In the genomic region with DNA sequence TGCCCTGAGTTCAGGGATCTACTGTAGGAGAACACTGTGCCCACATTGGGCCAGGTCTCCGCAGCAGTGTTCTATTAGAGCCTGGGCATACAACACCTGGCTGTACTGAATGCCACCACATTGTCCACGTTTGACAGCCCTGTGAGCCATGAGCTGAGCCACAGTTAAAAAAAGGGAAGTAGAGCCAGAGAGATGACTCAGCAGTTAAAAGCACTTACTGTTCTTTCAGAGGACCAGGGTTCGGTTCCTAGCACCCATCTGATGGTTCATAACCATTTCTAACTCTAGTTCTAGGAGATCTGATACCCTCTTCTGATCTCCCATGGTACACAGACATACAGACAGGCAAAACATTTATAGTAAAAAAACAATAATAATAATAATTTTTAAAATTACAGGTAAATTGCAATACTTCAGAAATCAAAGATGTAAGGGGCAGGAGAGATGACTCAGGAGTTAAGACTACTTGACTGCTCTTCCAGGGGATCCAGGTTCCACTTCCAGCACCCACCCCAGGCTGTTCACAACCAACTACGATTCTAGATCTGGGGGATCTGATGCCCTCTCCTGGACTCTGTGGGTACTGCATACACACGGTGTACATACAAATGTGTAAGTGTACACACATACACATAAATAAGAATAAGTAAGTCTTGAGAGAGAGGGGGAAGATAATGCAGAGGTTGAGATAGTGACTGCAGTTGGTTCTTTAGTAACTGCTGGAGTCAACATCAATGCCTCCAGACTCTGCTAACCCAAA, we compare ENCODE assay signal across 19 mouse cellular contexts. TPM values are rescaled to one million over a fixed set of nuclear protein-coding genes. Genes with fewer than 3 reads are reported as not detected.
DNase-seq lines count a peak whose midpoint lies in the region; ATAC-seq and TF ChIP-seq lines count a peak whose summit lies in the region.
"Had no signal": no experiment of that assay in that cellular context is flagged by ENCODE, and none has a peak within 500 bp of the region (broad histone marks: within the 10 kb centered on the region; RNA-seq: fewer than 3 reads in every experiment).

No protein-coding gene starts in this region.

- H3K27me3 ChIP-seq in heart, adult 2 months (ENCODE audit: control insufficient read depth, insufficient read depth, low read length), result no peaks in the 10 kb centered on the region
- H3K27me3 ChIP-seq in liver, embryonic 14.5 days (ENCODE audit: control insufficient read depth, insufficient read depth, low read length), result no peaks in the 10 kb centered on the region
- H3K27me3 ChIP-seq in liver, embryonic 12.5 days (replicated peaks), result peaks cover 38% of the 10 kb centered on the region
- H3K27me3 ChIP-seq in E14TG2a.4 (ENCODE audit: insufficient read depth, low read length), result no peaks in the 10 kb centered on the region
- H3K27me3 ChIP-seq: hindbrain, embryonic 15.5 days had no signal

- TF ChIP-seq POLR2A in heart, adult 2 months (IDR thresholded peaks at IDR 0.05; ENCODE audit: insufficient read depth, low read depth, low read length), result no peak
- no peak for TF ChIP-seq POLR2A in brain, embryonic 14.5 days (IDR thresholded peaks at IDR 0.05; ENCODE audit: borderline replicate concordance, extremely low read depth, insufficient read depth, insufficient read length, poor library complexity, severe bottlenecking)

- DNase-seq in heart, adult 2 months, result no peak
- DNase-seq in heart, postnatal 36 days, result no peak
- no peak for DNase-seq in liver, embryonic 14.5 days (ENCODE audit: low read depth in 3 of 3, low spot score in 3 of 3)
- no peak for DNase-seq in brain, embryonic 14.5 days (ENCODE audit: low read depth)
- no peak for DNase-seq in spleen, postnatal 14 days (ENCODE audit: low spot score in 2 of 2)
- no peak for DNase-seq in spleen, postnatal 4 days (ENCODE audit: low spot score in 2 of 2)
- DNase-seq: adrenal gland, postnatal 25 days; cerebellum, adult 8-10 months; gastrocnemius, postnatal 14 days; lung, postnatal 4 days; retina, postnatal 1 day; right cerebral cortex, postnatal 4 days; thymus, adult 18-20 months had no signal

- no peak overlapping the region for H3K4me3 ChIP-seq in heart, adult 2 months
- H3K4me3 ChIP-seq in liver, embryonic 14.5 days (ENCODE audit: insufficient read depth in 1 of 2, low read depth in 2 of 2, low read length in 2 of 2), result no peak overlapping the region
- H3K4me3 ChIP-seq in liver, embryonic 12.5 days, result no peak overlapping the region
- H3K4me3 ChIP-seq in E14TG2a.4 (replicated peaks; ENCODE audit: low read length), result no peak overlapping the region
- H3K4me3 ChIP-seq: hindbrain, embryonic 15.5 days; liver, embryonic 15.5 days; midbrain, embryonic 10.5 days had no signal

- no peak overlapping the region for H3K27ac ChIP-seq in heart, adult 2 months
- H3K27ac ChIP-seq in liver, embryonic 14.5 days, result no peak overlapping the region
- no peak overlapping the region for H3K27ac ChIP-seq in liver, embryonic 12.5 days
- H3K27ac ChIP-seq: hindbrain, embryonic 15.5 days; liver, embryonic 15.5 days; midbrain, embryonic 10.5 days had no signal

- H3K79me2 ChIP-seq in heart, adult 2 months (replicated peaks; ENCODE audit: control insufficient read depth, insufficient read depth, low read length), result no peaks in the 10 kb centered on the region

- TF ChIP-seq EP300 in heart, adult 2 months (IDR thresholded peaks at IDR 0.05; ENCODE audit: insufficient read depth, low read depth, low read length), result no peak
- no peak for TF ChIP-seq EP300 in liver, embryonic 14.5 days (IDR thresholded peaks at IDR 0.05; ENCODE audit: low read depth)

- TF ChIP-seq CTCF in heart, adult 2 months (IDR thresholded peaks at IDR 0.05), result 0 out of 2 replicates have a peak, but pooled peaks have one; percentile 17
- peak; percentile 37; the same call in 1 of the 2 replicates for TF ChIP-seq CTCF in liver, embryonic 14.5 days (IDR thresholded peaks at IDR 0.05; ENCODE audit: low read depth)
- TF ChIP-seq CTCF in E14TG2a.4 (conservative IDR thresholded peaks at IDR 0.05; ENCODE audit: low read length), result peak; percentile 61
- TF ChIP-seq CTCF in brain, embryonic 14.5 days (IDR thresholded peaks at IDR 0.05; ENCODE audit: borderline replicate concordance, extremely low read depth, insufficient read depth, insufficient read length), result peak; percentile 41; the same call in 1 of the 2 replicates

- no peaks in the 10 kb centered on the region for H3K36me3 ChIP-seq in heart, adult 2 months (ENCODE audit: control insufficient read depth, insufficient read depth, low read length)
- H3K36me3 ChIP-seq in liver, embryonic 14.5 days (replicated peaks; ENCODE audit: control insufficient read depth, insufficient read depth, low read depth), result no peaks in the 10 kb centered on the region
- H3K36me3 ChIP-seq in liver, embryonic 12.5 days, result no peaks in the 10 kb centered on the region
- H3K36me3 ChIP-seq in E14TG2a.4 (ENCODE audit: insufficient read depth, low read length), result no peaks in the 10 kb centered on the region; the same call in 1 of the 2 replicates
- H3K36me3 ChIP-seq: hindbrain, embryonic 15.5 days; liver, embryonic 15.5 days had no signal

- H3K9me3 ChIP-seq in liver, embryonic 14.5 days (ENCODE audit: control insufficient read depth, low read length), result no peaks in the 10 kb centered on the region
- no peaks in the 10 kb centered on the region; the same call in 1 of the 2 replicates for H3K9me3 ChIP-seq in liver, embryonic 12.5 days (replicated peaks)
- H3K9me3 ChIP-seq in E14TG2a.4 (ENCODE audit: low read length), result no peaks in the 10 kb centered on the region
- H3K9me3 ChIP-seq: hindbrain, embryonic 15.5 days; liver, embryonic 15.5 days had no signal

- H3K4me2 ChIP-seq in liver, embryonic 14.5 days (ENCODE audit: low read depth), result no peak overlapping the region
- H3K4me2 ChIP-seq in liver, embryonic 12.5 days, result no peak overlapping the region
- H3K4me2 ChIP-seq: heart, embryonic 11.5 days; hindbrain, embryonic 15.5 days; liver, embryonic 15.5 days had no signal

- no peaks in the 10 kb centered on the region for H3K4me1 ChIP-seq in heart, adult 2 months (ENCODE audit: control insufficient read depth, insufficient read depth, low read length)
- H3K4me1 ChIP-seq in liver, embryonic 14.5 days (replicated peaks; ENCODE audit: control insufficient read depth in 2 of 2, insufficient read depth in 2 of 2, low read length in 1 of 2), result peaks cover 2 to 13% of the 10 kb centered on the region in 2 experiments; a peak in 3 of 4 replicates
- peaks cover 29% of the 10 kb centered on the region for H3K4me1 ChIP-seq in liver, embryonic 12.5 days
- peaks cover 61% of the 10 kb centered on the region for H3K4me1 ChIP-seq in E14TG2a.4 (replicated peaks; ENCODE audit: low read depth, low read length)

- WGBS in heart, adult 2 months, result 93% methylated on average over 5 of the region's 5 CpGs
- 65% methylated on average over 5 of the region's 5 CpGs for WGBS in liver, embryonic 14.5 days (ENCODE audit: insufficient replicate concordance)
- WGBS in liver, embryonic 12.5 days (ENCODE audit: insufficient replicate concordance), result 75% methylated on average over 5 of the region's 5 CpGs

- ATAC-seq in liver, embryonic 14.5 days (ENCODE audit: insufficient read depth), result no peak
- ATAC-seq in liver, embryonic 12.5 days, result no peak

- H3K9ac ChIP-seq in heart, adult 2 months (ENCODE audit: low read depth, low read length), result no peak overlapping the region
- H3K9ac ChIP-seq in liver, embryonic 14.5 days (replicated peaks), result no peak overlapping the region
- H3K9ac ChIP-seq in liver, embryonic 12.5 days, result no peak overlapping the region
- H3K9ac ChIP-seq: hindbrain, embryonic 15.5 days; liver, embryonic 15.5 days had no signal

- intact Hi-C loops in heart, adult 2 months (cut with DNase I), result no loop called here
- intact Hi-C loops in heart, postnatal 36 days (cut with DNase I), result no loop called here

RNA-seq across cellular contexts. Expression of a gene that starts 14.6 kb away (rescaled TPM):
- 1 to 10 TPM; 4.5 to 5.0 TPM for total RNA-seq in heart, adult 2 months (2021)
- polyA plus RNA-seq in heart, adult 2 months (2012; rRNA removed), result 4.3 and 5.2 TPM in 2 replicates
- total RNA-seq in heart, postnatal 36 days (2021), result 1 to 10 TPM; 6.4 to 7.2 TPM
- polyA plus RNA-seq in liver, embryonic 14.5 days (2012; rRNA removed), result 0.11 and 0.12 TPM in 2 replicates
- polyA plus RNA-seq in liver, embryonic 14.5 days (2014; fragmentation: Nextera tagmentation; extraction: Ambion mirVana), result 0.06 and 0.09 TPM in 2 replicates
- 0.11 and 0.25 TPM in 2 replicates for polyA plus RNA-seq in liver, embryonic 12.5 days (2016; fragmentation: Nextera tagmentation; extraction: Ambion mirVana)
- polyA plus RNA-seq in brain, embryonic 14.5 days (2012; rRNA removed), result 17.6 and 21.3 TPM in 2 replicates

RNA-seq across cellular contexts. Expression of a gene that starts 38.6 kb away (rescaled TPM):
- 10 to 100 TPM; 27.6 to 31.5 TPM for total RNA-seq in heart, adult 2 months (2021)
- 25.3 and 39.8 TPM in 2 replicates for polyA plus RNA-seq in heart, adult 2 months (2012; rRNA removed)
- total RNA-seq in heart, postnatal 36 days (2021), result 10 to 100 TPM; 29.6 to 35.3 TPM
- 6.1 and 7.5 TPM in 2 replicates for polyA plus RNA-seq in liver, embryonic 14.5 days (2012; rRNA removed)
- 2.5 and 4.0 TPM in 2 replicates for polyA plus RNA-seq in liver, embryonic 14.5 days (2014; fragmentation: Nextera tagmentation; extraction: Ambion mirVana)
- 14.4 and 15.1 TPM in 2 replicates for polyA plus RNA-seq in liver, embryonic 12.5 days (2016; fragmentation: Nextera tagmentation; extraction: Ambion mirVana)
- polyA plus RNA-seq in brain, embryonic 14.5 days (2012; rRNA removed), result 64.7 and 74.6 TPM in 2 replicates
